Mouse (Mus musculus) midbrain, embryonic 11.5 days (tissue): ENCODE data around the gene Lhb. TPM values are rescaled to one million over a fixed set of nuclear protein-coding genes. Genes with fewer than 3 reads are reported as not detected.

Experiments used
- ATAC-seq: fragments of 200-750 bp; cut with Nextera tagmentation; 2 replicates; pipeline ENCODE4 v1.8.0; 2017; ENCODE audit warnings: moderate TSS enrichment, moderate library complexity; ENCODE audit not compliant: low FRiP score
- DNase-seq: peaks from one replicate; pipeline ENCODE4 v3.0.0; 2015; ENCODE audit warnings: low spot score; ENCODE audit errors: missing footprints
- H3K27ac ChIP-seq: fragments of 300-500 bp; sonication (generic); 2 replicates; pipeline ENCODE4 v1.5.1; 2014; ENCODE audit warnings: low read depth, low read length
- H3K27me3 ChIP-seq: fragments of 300-500 bp; sonication (generic); 2 replicates; pipeline ENCODE4 v1.6.1; 2014; ENCODE audit warnings: mild to moderate bottlenecking, low read length, moderate library complexity, mixed read lengths; ENCODE audit not compliant: control insufficient read depth, insufficient read depth
- H3K36me3 ChIP-seq: fragments of 300-500 bp; sonication (generic); 2 replicates; pipeline ENCODE4 v1.6.1; 2014; ENCODE audit warnings: mild to moderate bottlenecking, low read length, moderate library complexity, mixed read lengths; ENCODE audit not compliant: control insufficient read depth, insufficient read depth
- H3K4me1 ChIP-seq: fragments of 300-500 bp; sonication (generic); 2 replicates; pipeline ENCODE4 v1.6.1; 2014; ENCODE audit warnings: low read length; ENCODE audit not compliant: control insufficient read depth, insufficient read depth
- H3K4me2 ChIP-seq: fragments of 300-500 bp; sonication (generic); 2 replicates; pipeline ENCODE4 v1.6.1; 2014; ENCODE audit warnings: mild to moderate bottlenecking, moderate library complexity
- H3K4me3 ChIP-seq: fragments of 300-500 bp; sonication (generic); 2 replicates; pipeline ENCODE4 v1.5.1; 2014; ENCODE audit warnings: low read depth, low read length
- H3K9ac ChIP-seq: fragments of 300-500 bp; sonication (generic); 2 replicates; pipeline ENCODE4 v1.6.1; 2014; ENCODE audit warnings: low read length
- H3K9me3 ChIP-seq: fragments of 300-500 bp; sonication (generic); 2 replicates; pipeline ENCODE4 v1.6.1; 2016; ENCODE audit warnings: low read length; ENCODE audit not compliant: control insufficient read depth
- WGBS: fragments of 180-500 bp; shearing (Covaris S2); extraction: QIAGEN DNeasy Blood & Tissue Kit; methylation state at CpG from one replicate; pipeline ENCODE4 v1.1.7; 2014; 5-methylcytosine and 5-hydroxymethylcytosine counted together
- polyA plus RNA-seq: library from polyadenylated mRNA; unstranded; fragments of >200 nt; fragmentation: Nextera tagmentation; extraction: Ambion mirVana; gene quantifications from 2 replicates; pipeline ENCODE4 v1.2.1, GENCODE M21; 2014

Lhb gene
- polyA plus RNA-seq, 1 experiment from 2014 or later, result not detected

GRCm38 (mm10) chr7:45446589-45446988, 26.0 kb downstream of the Lhb start:
- no peaks in the 10 kb centered on the region for H3K27me3 ChIP-seq
- no peak overlapping the region for H3K9ac ChIP-seq
- no peak overlapping the region for H3K4me3 ChIP-seq
- no peaks in the 10 kb centered on the region for H3K9me3 ChIP-seq
- H3K27ac ChIP-seq, result no peak overlapping the region
- H3K4me1 ChIP-seq, result no peaks in the 10 kb centered on the region
- ATAC-seq (no peak), DNase-seq (no peak)
- peaks cover 10% of the 10 kb centered on the region for H3K36me3 ChIP-seq
- no peak overlapping the region for H3K4me2 ChIP-seq

GRCm38 (mm10) chr7:45447325-45447990, 26.8 kb downstream of the Lhb start:
- Histone ChIP-seq H3K4me3 (no peak overlapping the region), H3K9me3 (no peaks in the 10 kb centered on the region), H3K4me1 (no peaks in the 10 kb centered on the region), H3K36me3 (peaks cover 10% of the 10 kb centered on the region), H3K9ac (no peak overlapping the region), H3K27me3 (no peaks in the 10 kb centered on the region), H3K27ac (no peak overlapping the region), H3K4me2 (no peak overlapping the region)
- DNase-seq (peak; percentile 85), ATAC-seq (no peak)
- WGBS, result 34% methylated on average over 11 of the region's 11 CpGs

- no peak overlapping the region for H3K9ac ChIP-seq
- H3K4me3 ChIP-seq, result no peak overlapping the region
- DNase-seq, result peak; percentile 77
- peaks cover 4% of the 10 kb centered on the region for H3K36me3 ChIP-seq
- H3K27ac ChIP-seq, result no peak overlapping the region
- ATAC-seq, result no peak
- H3K4me2 ChIP-seq, result no peak overlapping the region
- no peaks in the 10 kb centered on the region for H3K27me3 ChIP-seq
- no peaks in the 10 kb centered on the region for H3K9me3 ChIP-seq
- 100% methylated on average over 1 of the region's 1 CpGs for WGBS
- no peaks in the 10 kb centered on the region for H3K4me1 ChIP-seq
Observed at GRCm38 (mm10) chr7:45449974-45450373, 29.4 kb downstream of the Lhb start.

- Histone ChIP-seq H3K27me3 (no peaks in the 10 kb centered on the region), H3K4me2 (no peak overlapping the region), H3K27ac (no peak overlapping the region), H3K4me3 (no peak overlapping the region), H3K9me3 (no peaks in the 10 kb centered on the region), H3K4me1 (no peaks in the 10 kb centered on the region), H3K36me3 (peaks cover 4% of the 10 kb centered on the region), H3K9ac (no peak overlapping the region; the same call in 1 of the 2 replicates)
- WGBS, result 56% methylated on average over 23 of the region's 23 CpGs
- ATAC-seq, result peak; percentile 65
- peak; percentile 98 for DNase-seq
Observed at GRCm38 (mm10) chr7:45451344-45451982, 30.8 kb downstream of the Lhb start.

GRCm38 (mm10) chr7:45454971-45455370, 34.4 kb downstream of the Lhb start:
- 92% methylated on average over 15 of the region's 15 CpGs for WGBS
- ATAC-seq (no peak), DNase-seq (no peak)
- H3K36me3 ChIP-seq, result peaks cover 17% of the 10 kb centered on the region
- H3K9me3 ChIP-seq, result no peaks in the 10 kb centered on the region
- H3K4me1 ChIP-seq, result peaks cover 16% of the 10 kb centered on the region
- no peak overlapping the region for H3K9ac ChIP-seq
- H3K27ac ChIP-seq, result no peak overlapping the region
- H3K4me3 ChIP-seq, result no peak overlapping the region
- no peak overlapping the region for H3K4me2 ChIP-seq
- no peaks in the 10 kb centered on the region for H3K27me3 ChIP-seq

- no peak overlapping the region for H3K4me2 ChIP-seq
- H3K9me3 ChIP-seq, result no peaks in the 10 kb centered on the region
- H3K27ac ChIP-seq, result peak overlapping the region; percentile 1; the same call in 1 of the 2 replicates
- 83% methylated on average over 13 of the region's 13 CpGs for WGBS
- no peak overlapping the region for H3K4me3 ChIP-seq
- ATAC-seq (no peak), DNase-seq (no peak)
- no peak overlapping the region for H3K9ac ChIP-seq
- H3K27me3 ChIP-seq, result no peaks in the 10 kb centered on the region
- H3K4me1 ChIP-seq, result peaks cover 23% of the 10 kb centered on the region
- H3K36me3 ChIP-seq, result peaks cover 17% of the 10 kb centered on the region
Observed at GRCm38 (mm10) chr7:45455932-45456696, 35.5 kb downstream of the Lhb start.

GRCm38 (mm10) chr7:45456721-45457203, 36.1 kb downstream of the Lhb start:
- Histone ChIP-seq H3K36me3 (peaks cover 17% of the 10 kb centered on the region), H3K9me3 (no peaks in the 10 kb centered on the region), H3K27ac (no peak overlapping the region; the same call in 1 of the 2 replicates), H3K4me2 (peak overlapping the region; percentile 96; the same call in 1 of the 2 replicates), H3K4me3 (peak overlapping the region; percentile 87; the same call in 1 of the 2 replicates), H3K4me1 (peaks cover 23% of the 10 kb centered on the region), H3K9ac (no peak overlapping the region), H3K27me3 (no peaks in the 10 kb centered on the region)
- ATAC-seq, result no peak
- WGBS, result 57% methylated on average over 9 of the region's 9 CpGs
- DNase-seq, result peak; percentile 90

- Histone ChIP-seq H3K9ac (peak overlapping the region; percentile 9; the same call in 1 of the 2 replicates), H3K27me3 (no peaks in the 10 kb centered on the region), H3K36me3 (peaks cover 20% of the 10 kb centered on the region), H3K4me2 (peak overlapping the region; percentile 96), H3K27ac (no peak overlapping the region; the same call in 1 of the 2 replicates), H3K9me3 (no peaks in the 10 kb centered on the region), H3K4me1 (peaks cover 23% of the 10 kb centered on the region), H3K4me3 (peak overlapping the region; percentile 87)
- WGBS, result 78% methylated on average over 10 of the region's 10 CpGs
- DNase-seq (peak; percentile 89), ATAC-seq (no peak)
Observed at GRCm38 (mm10) chr7:45457204-45458060, 36.8 kb downstream of the Lhb start.
